Mouse (Mus musculus) intestine, embryonic 14.5 days (tissue): ENCODE measurements around the gene Klf13. TPM values are rescaled to one million over a fixed set of nuclear protein-coding genes. Genes with fewer than 3 reads are reported as not detected.

ENCODE experiments used
- ATAC-seq: fragments of 200-750 bp; cut with Nextera tagmentation; replicated peaks from 2 replicates; pipeline ENCODE4 v1.8.0; 2017; ENCODE audit warnings: low read depth, moderate number of reproducible peaks, moderate TSS enrichment, moderate library complexity; ENCODE audit not compliant: low FRiP score, low TSS enrichment
- DNase-seq: peaks from one replicate; pipeline ENCODE4 v3.0.0-alpha.2; 2018; ENCODE audit warnings: low spot score
- H3K27ac ChIP-seq: fragments of 300-500 bp; sonication (generic); 2 replicates; pipeline ENCODE4 v1.5.1; 2014; ENCODE audit warnings: low read depth, mild to moderate bottlenecking, control low read depth
- H3K27me3 ChIP-seq: fragments of 300-500 bp; sonication (generic); replicated peaks from 2 replicates; pipeline ENCODE4 v1.6.1; 2014; ENCODE audit warnings: low read length, control low read depth; ENCODE audit not compliant: control insufficient read depth, insufficient read depth
- H3K36me3 ChIP-seq: fragments of 300-500 bp; sonication (generic); 2 replicates; pipeline ENCODE4 v1.6.1; 2014; ENCODE audit warnings: low read length, control low read depth; ENCODE audit not compliant: control insufficient read depth, insufficient read depth
- H3K4me1 ChIP-seq: fragments of 300-500 bp; sonication (generic); replicated peaks from 2 replicates; pipeline ENCODE4 v1.6.1; 2014; ENCODE audit warnings: low read length, control low read depth, mixed read lengths; ENCODE audit not compliant: control insufficient read depth, insufficient read depth
- H3K4me2 ChIP-seq: fragments of 300-500 bp; sonication (generic); 2 replicates; pipeline ENCODE4 v1.6.1; 2014; ENCODE audit warnings: low read length
- H3K4me3 ChIP-seq: fragments of 300-500 bp; sonication (generic); 2 replicates; pipeline ENCODE4 v1.5.1; 2014; ENCODE audit warnings: low read depth, low read length, control low read depth, mixed read lengths
- H3K9ac ChIP-seq: fragments of 300-500 bp; sonication (generic); 2 replicates; pipeline ENCODE4 v1.6.1; 2014; ENCODE audit warnings: mild to moderate bottlenecking, low read length
- H3K9me3 ChIP-seq: fragments of 300-500 bp; sonication (generic); 2 replicates; pipeline ENCODE4 v1.6.1; 2016; ENCODE audit warnings: low read length, control low read depth; ENCODE audit not compliant: control insufficient read depth
- WGBS: fragments of 180-500 bp; shearing (Covaris S2); extraction: QIAGEN DNeasy Blood & Tissue Kit; methylation state at CpG from one replicate; pipeline ENCODE4 v1.1.7; 2014; 5-methylcytosine and 5-hydroxymethylcytosine counted together
- polyA plus RNA-seq: library from polyadenylated mRNA; unstranded; fragments of >200 nt; fragmentation: Nextera tagmentation; extraction: Ambion mirVana; gene quantifications from 2 replicates; pipeline ENCODE4 v1.2.1, GENCODE M21; 2014

Gene Klf13
- polyA plus RNA-seq, 1 experiment from 2014 or later, result 32.1 TPM

DNA sequence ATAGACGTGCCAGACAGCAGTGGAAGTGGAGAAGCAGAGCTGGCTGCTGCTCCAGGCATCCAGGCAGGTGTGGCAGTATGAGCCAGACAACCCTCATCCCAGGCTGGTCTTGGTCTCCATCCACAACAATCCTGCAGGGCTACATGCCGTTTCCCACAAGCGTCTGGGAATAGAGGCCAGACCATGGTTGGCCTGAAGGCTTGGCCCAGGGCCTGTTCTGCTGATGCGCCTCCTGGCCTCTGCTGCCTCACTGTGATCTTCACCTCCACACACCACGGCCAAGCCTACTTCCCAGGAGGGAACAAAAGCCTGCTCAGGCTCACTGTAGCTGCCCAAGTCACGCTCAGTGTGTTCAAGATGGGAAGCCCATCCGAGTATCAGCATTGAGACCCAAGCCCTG is 56.0 kb downstream of the Klf13 start:
- no peak overlapping the region for H3K4me2 ChIP-seq
- no peak overlapping the region for H3K4me3 ChIP-seq
- ATAC-seq (no peak), DNase-seq (no peak)
- no peaks in the 10 kb centered on the region for H3K36me3 ChIP-seq
- H3K9me3 ChIP-seq, result no peaks in the 10 kb centered on the region
- H3K27ac ChIP-seq, result no peak overlapping the region
- H3K4me1 ChIP-seq, result no peaks in the 10 kb centered on the region
- WGBS, result 86% methylated on average over 7 of the region's 7 CpGs
- no peaks in the 10 kb centered on the region for H3K27me3 ChIP-seq
- H3K9ac ChIP-seq, result no peak overlapping the region

DNA sequence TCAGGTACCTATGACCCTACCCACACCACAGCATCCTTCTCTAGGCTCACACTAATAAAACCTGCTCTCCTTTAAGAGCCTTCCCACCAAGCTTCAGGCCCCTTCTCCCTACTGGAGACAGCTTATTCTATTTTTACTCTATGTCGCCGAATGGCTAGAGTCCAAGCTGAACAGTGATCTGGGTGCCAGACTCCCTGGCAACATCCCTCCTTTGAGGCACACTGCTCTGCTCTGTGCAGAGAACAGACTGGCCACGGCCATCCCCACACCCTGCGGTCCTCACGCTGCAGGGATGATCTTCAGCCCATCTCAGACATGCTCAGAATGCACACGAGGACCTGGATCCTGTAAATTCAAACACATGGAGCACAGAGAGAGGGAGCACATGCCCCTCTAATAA is 59.1 kb downstream of the Klf13 start:
- WGBS, result 81% methylated on average over 6 of the region's 6 CpGs
- Histone ChIP-seq H3K27me3 (no peaks in the 10 kb centered on the region), H3K9me3 (no peaks in the 10 kb centered on the region), H3K4me1 (no peaks in the 10 kb centered on the region), H3K36me3 (no peaks in the 10 kb centered on the region), H3K27ac (no peak overlapping the region), H3K4me2 (no peak overlapping the region), H3K9ac (no peak overlapping the region), H3K4me3 (no peak overlapping the region)
- ATAC-seq, result no peak
- DNase-seq, result no peak

DNA sequence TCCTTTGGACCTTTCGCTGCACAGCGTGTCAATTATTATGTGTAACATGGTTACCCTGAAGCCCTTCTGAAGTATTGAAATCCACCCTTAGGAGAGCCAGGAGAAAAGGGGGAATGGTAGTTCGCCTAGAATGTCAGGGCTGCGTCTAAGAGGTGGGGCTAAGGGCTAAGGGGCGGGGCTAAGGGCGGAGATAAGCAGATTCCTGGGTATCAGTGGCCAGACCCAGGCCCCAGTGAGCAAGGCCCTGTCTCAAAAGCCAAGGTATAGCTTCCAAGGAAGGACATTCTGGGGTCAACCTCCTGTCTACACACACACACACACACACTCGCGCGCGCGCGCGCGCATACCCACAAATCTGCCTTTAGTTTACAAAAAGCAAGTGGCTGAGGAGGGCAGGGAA is 61.1 kb downstream of the Klf13 start:
- no peaks in the 10 kb centered on the region for H3K4me1 ChIP-seq
- 22% methylated on average over 14 of the region's 14 CpGs for WGBS
- H3K27me3 ChIP-seq, result no peaks in the 10 kb centered on the region
- no peak for ATAC-seq
- no peak overlapping the region for H3K4me3 ChIP-seq
- no peak overlapping the region for H3K4me2 ChIP-seq
- H3K36me3 ChIP-seq, result no peaks in the 10 kb centered on the region
- H3K27ac ChIP-seq, result no peak overlapping the region
- no peak for DNase-seq
- no peaks in the 10 kb centered on the region for H3K9me3 ChIP-seq
- no peak overlapping the region for H3K9ac ChIP-seq

DNA sequence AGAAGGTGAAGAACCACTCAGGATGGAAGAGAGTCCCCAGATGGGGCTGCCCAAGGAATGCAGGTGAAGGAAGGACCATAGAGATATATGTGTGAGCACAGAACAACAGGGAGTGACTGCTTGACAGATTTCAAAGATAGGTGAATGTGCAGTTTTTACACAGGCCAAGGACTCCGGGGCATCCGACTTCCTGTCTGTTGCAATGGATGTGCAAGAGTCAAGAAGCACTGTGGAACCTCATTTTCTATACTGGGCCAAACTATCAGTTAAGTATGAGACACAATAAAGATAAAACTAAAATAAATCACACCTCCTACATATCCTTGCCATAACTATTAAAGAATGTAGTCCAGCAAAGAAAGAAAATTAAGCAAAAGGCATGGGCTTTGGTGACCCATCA is 62.1 kb downstream of the Klf13 start:
- Histone ChIP-seq H3K4me1 (no peaks in the 10 kb centered on the region), H3K36me3 (no peaks in the 10 kb centered on the region), H3K4me2 (no peak overlapping the region), H3K9ac (no peak overlapping the region), H3K27ac (no peak overlapping the region), H3K9me3 (no peaks in the 10 kb centered on the region), H3K4me3 (no peak overlapping the region), H3K27me3 (no peaks in the 10 kb centered on the region)
- DNase-seq, result no peak
- no peak for ATAC-seq
- WGBS, result 69% methylated on average over 2 of the region's 2 CpGs

DNA sequence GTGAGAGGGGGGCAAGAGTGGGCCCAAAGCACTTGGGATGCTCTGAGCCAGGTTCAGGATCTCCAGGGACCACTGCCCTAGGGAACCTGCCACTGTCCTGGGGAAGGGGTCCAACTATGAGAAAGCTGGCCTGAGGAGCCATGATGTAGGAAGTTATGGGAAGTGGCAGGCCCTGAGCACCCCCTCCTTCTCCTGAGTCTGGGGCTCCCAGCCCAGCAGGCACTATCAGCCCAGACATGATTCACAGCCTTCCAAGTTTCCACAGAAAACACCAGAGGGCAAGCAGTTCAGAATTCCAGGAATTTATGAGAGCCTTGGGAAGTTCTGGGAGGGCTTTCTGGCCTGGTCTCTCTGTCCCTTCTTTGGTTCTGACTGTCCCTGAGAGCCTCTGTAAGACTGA is 63.0 kb downstream of the Klf13 start:
- Histone ChIP-seq H3K27ac (no peak overlapping the region), H3K36me3 (no peaks in the 10 kb centered on the region), H3K4me1 (no peaks in the 10 kb centered on the region), H3K4me3 (no peak overlapping the region), H3K27me3 (no peaks in the 10 kb centered on the region), H3K4me2 (no peak overlapping the region), H3K9ac (no peak overlapping the region), H3K9me3 (no peaks in the 10 kb centered on the region)
- ATAC-seq, result no peak
- DNase-seq, result no peak

DNA sequence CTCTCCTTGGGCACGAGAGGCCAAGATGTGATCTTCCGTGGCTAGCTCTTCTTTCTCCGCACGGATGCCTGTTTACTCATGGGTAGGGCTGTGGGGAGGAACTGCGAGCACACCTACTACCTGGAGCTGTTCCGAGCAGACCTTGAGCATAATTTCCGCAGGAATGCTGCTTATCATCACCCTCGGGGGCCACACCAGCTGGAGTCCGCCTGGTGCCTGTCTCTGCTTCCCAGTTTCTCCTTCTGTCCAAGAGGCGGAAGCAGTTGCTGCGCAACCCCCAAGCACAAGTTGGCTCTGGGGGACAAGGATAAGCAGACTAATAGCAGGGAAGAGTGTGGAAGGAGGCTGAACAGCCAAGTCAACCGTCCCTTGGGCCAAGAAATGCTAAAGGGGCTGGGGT is 64.8 kb downstream of the Klf13 start:
- DNase-seq (no peak), ATAC-seq (no peak)
- Histone ChIP-seq H3K27ac (no peak overlapping the region), H3K9ac (no peak overlapping the region), H3K4me1 (no peaks in the 10 kb centered on the region), H3K27me3 (no peaks in the 10 kb centered on the region), H3K36me3 (no peaks in the 10 kb centered on the region), H3K4me2 (no peak overlapping the region), H3K4me3 (no peak overlapping the region), H3K9me3 (no peaks in the 10 kb centered on the region)
- WGBS, result 48% methylated on average over 12 of the region's 12 CpGs

DNA sequence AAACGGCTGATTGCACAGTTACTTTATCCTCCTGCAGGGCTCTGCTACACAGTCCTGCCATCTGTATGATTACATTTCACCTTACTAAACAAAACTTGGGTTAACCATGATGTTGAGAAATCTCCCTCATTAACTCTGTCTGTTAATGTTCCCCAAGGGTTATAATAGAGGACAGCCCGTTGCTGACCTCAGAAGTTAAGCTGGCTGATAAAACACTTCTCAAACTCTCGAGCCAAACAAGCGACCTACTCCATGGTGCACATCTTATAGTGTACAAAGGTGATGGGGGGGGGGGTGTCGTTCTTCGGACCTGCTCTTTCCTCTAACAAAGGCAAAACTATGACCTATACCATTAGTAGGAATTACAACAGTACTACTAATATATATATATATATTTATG is 67.0 kb downstream of the Klf13 start:
- Histone ChIP-seq H3K27me3 (no peaks in the 10 kb centered on the region), H3K27ac (no peak overlapping the region), H3K9ac (no peak overlapping the region), H3K9me3 (no peaks in the 10 kb centered on the region), H3K4me3 (no peak overlapping the region), H3K4me2 (no peak overlapping the region), H3K4me1 (no peaks in the 10 kb centered on the region), H3K36me3 (no peaks in the 10 kb centered on the region)
- ATAC-seq (no peak), DNase-seq (no peak)
- WGBS, result 76% methylated on average over 6 of the region's 6 CpGs

DNA sequence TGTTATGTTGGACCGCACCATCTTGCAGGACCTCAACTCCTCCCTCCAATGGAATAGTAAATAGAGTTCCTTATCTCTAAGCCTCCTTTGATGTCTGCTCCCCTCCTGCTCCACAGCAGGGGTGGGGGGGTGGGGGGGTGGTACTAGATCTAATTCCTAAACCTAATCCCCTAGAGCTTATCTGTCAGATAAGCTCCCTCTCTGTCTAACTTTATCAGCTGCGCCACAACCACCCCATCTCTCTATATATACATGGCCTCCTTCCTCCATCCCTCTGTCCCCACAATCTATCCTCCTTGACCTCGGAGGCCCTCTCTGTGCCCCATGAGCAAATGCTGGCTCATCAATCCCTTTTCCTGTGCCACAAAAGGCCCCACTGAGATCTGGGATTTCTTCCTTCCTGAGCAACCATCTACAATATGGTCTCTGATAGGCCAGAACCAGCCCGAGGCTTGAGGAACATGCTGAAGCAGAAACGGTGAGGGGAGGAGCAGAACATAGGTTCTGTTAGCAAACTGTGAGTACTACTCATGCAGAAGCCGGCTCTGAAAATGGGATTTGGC is 70.3 kb downstream of the Klf13 start:
- no peak overlapping the region for H3K4me3 ChIP-seq
- H3K9ac ChIP-seq, result no peak overlapping the region
- DNase-seq (no peak), ATAC-seq (no peak)
- H3K27ac ChIP-seq, result no peak overlapping the region
- no peaks in the 10 kb centered on the region for H3K4me1 ChIP-seq
- 56% methylated on average over 6 of the region's 6 CpGs for WGBS
- H3K36me3 ChIP-seq, result no peaks in the 10 kb centered on the region
- no peak overlapping the region for H3K4me2 ChIP-seq
- H3K9me3 ChIP-seq, result no peaks in the 10 kb centered on the region
- H3K27me3 ChIP-seq, result no peaks in the 10 kb centered on the region

DNA sequence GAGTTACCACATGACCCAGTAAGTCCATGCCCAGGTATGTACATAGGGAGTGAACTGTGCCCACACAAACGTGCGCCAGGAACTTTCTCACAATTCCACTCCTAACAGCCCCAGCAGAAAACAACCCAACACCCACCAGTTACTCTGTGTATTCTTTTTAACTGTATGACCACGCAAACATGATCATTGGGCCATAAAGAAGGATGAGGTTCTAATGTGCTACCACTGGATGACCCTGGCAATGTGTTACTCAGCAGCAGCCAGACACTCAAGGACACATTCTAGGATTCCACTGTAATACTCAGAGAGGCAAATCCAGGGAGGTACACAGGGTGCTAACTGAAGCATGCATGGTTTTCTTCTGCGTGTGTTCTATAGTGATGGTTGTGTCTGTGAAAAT is 72.8 kb downstream of the Klf13 start:
- no peaks in the 10 kb centered on the region for H3K36me3 ChIP-seq
- ATAC-seq, result no peak
- no peaks in the 10 kb centered on the region for H3K27me3 ChIP-seq
- DNase-seq, result no peak
- H3K4me1 ChIP-seq, result no peaks in the 10 kb centered on the region
- no peaks in the 10 kb centered on the region for H3K9me3 ChIP-seq
- H3K27ac ChIP-seq, result no peak overlapping the region
- no peak overlapping the region for H3K9ac ChIP-seq
- no peak overlapping the region for H3K4me2 ChIP-seq
- H3K4me3 ChIP-seq, result no peak overlapping the region
- WGBS, result 89% methylated on average over 4 of the region's 4 CpGs
